Mouse (Mus musculus) heart, embryonic 10.5 days (tissue): ENCODE results near the gene Mrps23. TPM values are rescaled to one million over a fixed set of nuclear protein-coding genes. Genes with fewer than 3 reads are reported as not detected.
A peak's percentile ranks its signal among the peaks of the same experiment; 100 is the strongest.

Experiments
- DNase-seq: peaks from one replicate; pipeline ENCODE4 v3.0.0-alpha.2; 2017; ENCODE audit warnings: low spot score
- H3K27ac ChIP-seq: fragments of 300-500 bp; sonication (generic); 2 replicates; pipeline ENCODE4 v1.5.1; 2016; ENCODE audit warnings: mild to moderate bottlenecking
- H3K27me3 ChIP-seq: fragments of 300-500 bp; sonication (generic); 2 replicates; pipeline ENCODE4 v1.6.1; 2016; ENCODE audit warnings: mild to moderate bottlenecking; ENCODE audit not compliant: poor library complexity, insufficient read depth, severe bottlenecking
- H3K36me3 ChIP-seq: fragments of 300-500 bp; sonication (generic); 2 replicates; pipeline ENCODE4 v1.6.1; 2016; ENCODE audit warnings: mild to moderate bottlenecking, moderate library complexity
- H3K4me1 ChIP-seq: fragments of 300-500 bp; sonication (generic); 2 replicates; pipeline ENCODE4 v1.6.1; 2016; ENCODE audit warnings: mild to moderate bottlenecking
- H3K4me3 ChIP-seq: fragments of 300-500 bp; sonication (generic); 2 replicates; pipeline ENCODE4 v1.5.1; 2016; ENCODE audit warnings: mild to moderate bottlenecking, moderate library complexity
- H3K9me3 ChIP-seq: fragments of 300-500 bp; sonication (generic); 2 replicates; pipeline ENCODE4 v1.6.1; 2016; ENCODE audit warnings: mild to moderate bottlenecking, moderate library complexity
- WGBS: fragments of 180-500 bp; shearing (Covaris S2); methylation state at CpG from one replicate; pipeline ENCODE4 v1.1.7; 2016; 5-methylcytosine and 5-hydroxymethylcytosine counted together
- polyA plus RNA-seq: library from polyadenylated mRNA; unstranded; fragments of >200 nt; fragmentation: Nextera tagmentation; extraction: Ambion mirVana; gene quantifications from 2 replicates; pipeline ENCODE4 v1.2.1, GENCODE M21; 2016

Mrps23 gene
- 74.6 and 82.3 TPM in 2 replicates for polyA plus RNA-seq

DNA sequence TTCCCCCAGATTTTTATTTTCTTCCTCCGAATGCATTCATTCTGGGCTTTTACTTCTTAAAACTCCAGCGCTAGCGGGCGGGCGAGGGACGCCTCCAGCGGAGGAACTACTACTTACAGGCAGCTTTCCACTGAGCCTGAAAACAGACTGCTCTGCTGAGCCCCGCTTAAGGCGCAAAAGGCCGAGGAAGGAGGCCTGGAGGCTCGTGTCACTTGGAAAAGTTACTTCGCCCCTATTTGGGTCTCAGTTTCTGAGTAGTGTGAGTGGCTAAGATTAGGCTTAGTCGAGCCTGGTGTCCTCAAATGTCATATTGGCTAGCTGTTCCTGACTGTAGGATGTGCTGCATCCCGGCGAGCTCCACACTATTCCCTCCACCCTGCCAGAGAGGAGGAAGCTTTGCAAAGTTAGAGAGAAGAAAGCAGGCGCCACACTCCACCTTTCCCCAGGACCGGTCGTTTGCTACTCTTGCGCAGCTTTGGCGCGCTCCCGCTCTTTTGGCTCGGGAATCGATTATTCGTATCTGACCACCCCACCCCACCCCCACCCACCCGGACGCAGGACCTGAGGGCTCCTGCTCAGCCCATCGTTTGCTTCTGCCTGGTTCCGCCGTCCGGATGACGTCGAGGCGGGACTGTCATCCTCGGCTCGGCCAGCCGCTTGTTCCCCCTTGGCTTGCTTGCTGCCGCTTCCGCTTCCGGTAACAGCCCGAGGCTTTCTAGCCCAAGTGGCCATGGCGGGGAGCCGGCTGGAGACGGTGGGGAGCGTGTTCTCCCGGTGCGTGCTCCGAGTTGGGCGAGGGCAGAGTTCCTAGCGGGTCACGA is at the start of gene Mrps23:
TSS of gene Mrps23 (plus strand) at position 677 of the 821 bp plus-strand sequence.
- Histone ChIP-seq H3K27me3 (peaks cover 2% of the 10 kb centered on the region; the same call in 1 of the 2 replicates), H3K27ac (peak within 1 kb of the TSS; percentile 92), H3K9me3 (no peaks in the 10 kb centered on the region), H3K36me3 (peaks cover 22% of the 10 kb centered on the region), H3K4me1 (peaks cover 60% of the 10 kb centered on the region), H3K4me3 (peak within 1 kb of the TSS; percentile 76)
- under 1% methylated on average over 51 of the region's 51 CpGs for WGBS
- peak; percentile 98 for DNase-seq

DNA sequence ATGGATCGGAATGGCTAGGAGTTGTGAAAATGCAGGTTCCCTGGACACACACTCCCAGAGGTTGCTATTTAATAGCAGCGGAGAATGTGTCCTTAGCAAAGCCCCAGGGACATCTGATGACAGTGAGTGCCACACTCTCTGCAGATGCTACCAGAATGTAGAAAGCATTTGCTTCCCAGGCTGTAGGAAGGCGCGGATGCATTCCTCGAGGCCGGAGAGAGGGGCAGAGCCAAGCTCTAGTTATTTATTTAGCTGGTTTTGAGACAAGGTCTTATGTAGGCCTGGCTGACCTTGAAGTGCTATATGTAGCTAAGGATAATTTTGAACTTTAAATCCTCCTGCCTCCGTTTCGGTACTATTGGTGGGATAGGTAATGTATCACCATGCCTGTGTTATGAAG is 49.7 kb upstream of the Mrps23 start:
- no peaks in the 10 kb centered on the region for H3K27me3 ChIP-seq
- peaks cover 82% of the 10 kb centered on the region for H3K4me1 ChIP-seq
- no peaks in the 10 kb centered on the region for H3K36me3 ChIP-seq
- WGBS = 65% methylated on average over 8 of the region's 8 CpGs
- no peak overlapping the region for H3K4me3 ChIP-seq
- H3K9me3 ChIP-seq = no peaks in the 10 kb centered on the region
- no peak for DNase-seq
- H3K27ac ChIP-seq = peak overlapping the region; percentile 80; the same call in 1 of the 2 replicates

DNA sequence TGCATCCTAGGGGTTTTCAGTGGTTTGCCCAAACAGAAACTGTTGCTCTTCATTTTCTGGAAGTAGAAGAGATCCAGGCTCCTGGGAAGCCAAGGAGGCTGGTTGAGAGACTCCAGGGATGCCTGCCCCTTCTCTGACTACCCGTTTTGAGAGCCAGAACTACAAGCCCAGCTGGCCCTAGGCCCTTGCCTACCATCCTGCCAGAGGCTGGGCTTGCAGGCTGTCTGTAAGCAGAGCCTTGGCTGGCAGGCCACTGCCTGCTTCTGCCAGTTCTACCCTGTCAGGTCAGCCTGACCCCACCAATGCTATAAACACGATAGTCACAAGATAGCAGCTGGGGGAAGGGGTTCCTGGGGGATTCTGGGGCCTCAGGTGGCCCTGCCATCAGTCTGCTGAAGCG is 48.7 kb upstream of the Mrps23 start:
- H3K4me3 ChIP-seq = no peak overlapping the region
- WGBS = 62% methylated on average over 3 of the region's 3 CpGs
- H3K36me3 ChIP-seq = no peaks in the 10 kb centered on the region
- peaks cover 88% of the 10 kb centered on the region for H3K4me1 ChIP-seq
- H3K27ac ChIP-seq = peak overlapping the region; percentile 80
- H3K9me3 ChIP-seq = no peaks in the 10 kb centered on the region
- no peaks in the 10 kb centered on the region for H3K27me3 ChIP-seq
- no peak for DNase-seq

DNA sequence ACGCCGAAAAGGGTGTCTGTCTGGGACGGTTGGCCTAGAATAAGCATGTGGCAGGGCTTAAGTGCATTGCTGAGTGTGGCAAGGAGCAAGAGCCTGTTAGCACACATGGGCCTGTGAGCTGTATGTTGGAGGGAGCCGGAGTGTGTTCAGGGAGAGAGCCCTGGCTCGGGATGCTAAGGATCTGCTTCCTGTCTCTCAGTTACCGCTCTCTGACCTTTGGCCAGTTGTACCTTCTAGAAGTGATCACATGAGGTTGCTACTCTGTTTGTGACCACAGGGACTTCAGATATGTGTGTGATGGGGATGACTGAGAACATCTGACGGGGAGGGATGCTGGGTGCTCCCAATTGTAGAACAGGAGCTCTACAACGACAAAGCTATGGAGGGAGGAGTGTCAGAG is 48.2 kb upstream of the Mrps23 start:
- Histone ChIP-seq H3K9me3 (no peaks in the 10 kb centered on the region), H3K4me1 (peaks cover 89% of the 10 kb centered on the region), H3K27ac (peak overlapping the region; percentile 80), H3K36me3 (no peaks in the 10 kb centered on the region), H3K27me3 (no peaks in the 10 kb centered on the region), H3K4me3 (no peak overlapping the region)
- 51% methylated on average over 8 of the region's 8 CpGs for WGBS
- no peak for DNase-seq

DNA sequence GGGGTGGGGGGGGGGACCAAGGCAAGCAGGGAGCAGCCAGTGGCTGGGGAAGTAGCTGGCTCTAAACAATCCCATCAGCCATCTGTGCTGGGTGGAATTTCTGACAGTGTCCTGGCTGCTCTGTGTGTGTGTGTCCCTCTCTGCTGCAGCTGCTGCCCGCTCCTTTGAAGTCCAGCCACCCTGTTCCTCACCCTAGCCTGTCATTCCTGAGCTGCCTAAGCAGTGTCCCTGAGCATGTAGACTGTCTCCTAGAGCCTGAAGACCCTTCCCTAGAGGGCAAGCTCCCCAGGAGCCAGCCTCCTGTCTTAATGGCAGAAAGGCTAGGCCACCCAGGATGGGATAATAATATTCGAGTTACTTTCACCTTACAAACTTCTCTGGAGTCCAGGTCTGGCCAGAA is 47.8 kb upstream of the Mrps23 start:
- peaks cover 89% of the 10 kb centered on the region for H3K4me1 ChIP-seq
- no peaks in the 10 kb centered on the region for H3K9me3 ChIP-seq
- H3K27me3 ChIP-seq = no peaks in the 10 kb centered on the region
- peak overlapping the region; percentile 80 for H3K27ac ChIP-seq
- no peak overlapping the region for H3K4me3 ChIP-seq
- WGBS = 37% methylated on average over 2 of the region's 2 CpGs
- no peaks in the 10 kb centered on the region for H3K36me3 ChIP-seq
- no peak for DNase-seq

DNA sequence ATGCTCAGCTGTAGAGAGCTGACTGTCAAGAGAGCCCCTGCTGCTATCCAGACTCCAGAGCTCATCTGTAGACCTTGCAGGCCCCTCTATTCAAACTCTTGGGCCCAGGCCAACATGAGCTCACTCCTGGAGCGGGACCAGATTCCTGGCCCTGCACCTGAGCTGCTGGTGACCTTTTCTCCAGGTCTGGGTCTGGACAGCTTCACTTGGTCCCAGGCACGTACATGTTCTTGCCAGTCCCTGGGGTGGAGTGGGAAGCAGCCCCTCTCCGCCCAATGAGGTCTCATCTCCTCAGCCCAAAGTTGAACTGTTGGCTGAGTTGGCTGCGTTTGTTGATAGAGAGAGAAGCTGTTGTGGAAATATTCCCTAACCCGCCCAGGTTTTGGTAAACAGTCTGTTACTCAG is 45.3 kb upstream of the Mrps23 start:
- WGBS = 62% methylated on average over 5 of the region's 5 CpGs
- no peak for DNase-seq
- peaks cover 90% of the 10 kb centered on the region for H3K4me1 ChIP-seq

DNA sequence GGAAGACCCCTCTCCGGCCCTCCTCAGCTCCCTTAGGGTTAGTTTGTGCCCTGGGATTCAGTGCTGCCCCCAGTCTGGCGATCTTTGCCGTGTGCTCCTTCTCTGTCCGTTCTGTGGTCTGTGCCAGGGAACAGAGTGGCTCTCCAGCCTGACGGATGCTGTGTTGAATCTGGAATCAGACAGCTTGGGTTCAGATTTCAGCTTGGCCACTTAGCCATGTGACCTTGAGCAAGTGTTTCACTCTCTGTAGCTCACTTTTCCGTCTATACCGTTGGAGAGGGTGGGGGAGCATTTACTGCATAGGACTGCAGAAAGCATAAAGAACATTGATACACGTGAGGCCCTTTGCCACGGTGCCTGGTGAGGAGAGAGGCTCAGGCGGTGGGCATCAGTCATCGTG is 44.8 kb upstream of the Mrps23 start:
- no peaks in the 10 kb centered on the region for H3K27me3 ChIP-seq
- no peaks in the 10 kb centered on the region for H3K9me3 ChIP-seq
- DNase-seq = no peak
- no peaks in the 10 kb centered on the region for H3K36me3 ChIP-seq
- no peak overlapping the region for H3K4me3 ChIP-seq
- peak overlapping the region; percentile 89 for H3K27ac ChIP-seq
- 64% methylated on average over 11 of the region's 11 CpGs for WGBS
- peaks cover 88% of the 10 kb centered on the region for H3K4me1 ChIP-seq

More for the DNA sequence above, 45.3 kb upstream of the Mrps23 start:
- H3K27ac ChIP-seq = peak overlapping the region; percentile 89
- H3K36me3 ChIP-seq = no peaks in the 10 kb centered on the region
- H3K9me3 ChIP-seq = no peaks in the 10 kb centered on the region
- no peak overlapping the region for H3K4me3 ChIP-seq
- H3K27me3 ChIP-seq = no peaks in the 10 kb centered on the region

DNA sequence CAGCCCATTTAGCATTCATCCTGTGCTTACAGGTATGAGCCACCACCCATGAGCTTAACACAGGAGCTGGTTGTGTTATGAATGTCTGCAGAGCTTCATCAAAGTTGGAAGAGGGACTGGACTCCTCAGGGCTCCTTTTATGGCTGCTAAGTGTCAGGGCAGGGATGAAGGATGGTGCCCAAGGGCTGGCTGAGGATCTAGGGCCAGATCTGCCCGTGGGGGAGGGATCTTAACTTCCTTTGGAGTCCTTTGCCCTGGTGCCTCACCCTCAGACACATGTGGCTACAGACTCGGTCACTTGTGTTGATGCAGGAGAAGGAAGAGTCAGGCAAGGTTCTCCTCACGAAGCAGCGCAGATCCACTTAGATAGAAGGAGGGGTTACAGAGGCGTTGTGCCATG is 43.9 kb upstream of the Mrps23 start:
- H3K9me3 ChIP-seq = no peaks in the 10 kb centered on the region
- 61% methylated on average over 5 of the region's 5 CpGs for WGBS
- DNase-seq = no peak
- peak overlapping the region; percentile 89 for H3K27ac ChIP-seq
- H3K36me3 ChIP-seq = no peaks in the 10 kb centered on the region
- peak overlapping the region; percentile 62; the same call in 1 of the 2 replicates for H3K4me3 ChIP-seq
- H3K4me1 ChIP-seq = peaks cover 88% of the 10 kb centered on the region
- no peaks in the 10 kb centered on the region for H3K27me3 ChIP-seq

DNA sequence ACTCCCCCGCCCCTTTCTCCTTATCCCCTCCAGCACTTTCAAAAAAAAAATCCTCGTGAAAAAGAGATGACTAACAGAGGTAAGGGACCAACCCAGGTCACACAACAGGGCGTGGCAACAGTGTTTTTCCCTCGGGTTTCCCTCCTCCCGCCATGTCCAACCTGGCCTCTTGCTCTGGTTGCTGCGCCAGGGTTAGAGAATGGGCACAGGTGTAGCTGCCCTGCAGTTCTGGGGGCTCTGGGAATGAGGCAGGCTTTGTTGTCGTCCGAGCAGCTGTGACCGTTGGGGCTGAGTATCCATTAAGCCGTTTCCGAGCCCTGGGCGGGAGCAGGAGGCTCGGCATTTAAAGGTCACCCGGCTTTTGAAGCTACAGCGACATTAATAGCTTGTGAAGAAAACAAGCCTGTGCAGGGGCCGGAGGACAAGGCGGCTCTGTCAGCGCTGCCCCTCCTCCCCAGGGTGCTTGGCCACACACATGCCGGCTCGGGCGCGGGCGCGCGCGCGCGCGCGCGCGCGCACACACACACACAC is 43.1 kb upstream of the Mrps23 start:
- Histone ChIP-seq H3K36me3 (no peaks in the 10 kb centered on the region), H3K27me3 (no peaks in the 10 kb centered on the region), H3K4me3 (peak overlapping the region; percentile 62), H3K4me1 (peaks cover 88% of the 10 kb centered on the region), H3K9me3 (no peaks in the 10 kb centered on the region), H3K27ac (peak overlapping the region; percentile 89)
- under 1% methylated on average over 24 of the region's 33 CpGs for WGBS
- peak; percentile 87 for DNase-seq

DNA sequence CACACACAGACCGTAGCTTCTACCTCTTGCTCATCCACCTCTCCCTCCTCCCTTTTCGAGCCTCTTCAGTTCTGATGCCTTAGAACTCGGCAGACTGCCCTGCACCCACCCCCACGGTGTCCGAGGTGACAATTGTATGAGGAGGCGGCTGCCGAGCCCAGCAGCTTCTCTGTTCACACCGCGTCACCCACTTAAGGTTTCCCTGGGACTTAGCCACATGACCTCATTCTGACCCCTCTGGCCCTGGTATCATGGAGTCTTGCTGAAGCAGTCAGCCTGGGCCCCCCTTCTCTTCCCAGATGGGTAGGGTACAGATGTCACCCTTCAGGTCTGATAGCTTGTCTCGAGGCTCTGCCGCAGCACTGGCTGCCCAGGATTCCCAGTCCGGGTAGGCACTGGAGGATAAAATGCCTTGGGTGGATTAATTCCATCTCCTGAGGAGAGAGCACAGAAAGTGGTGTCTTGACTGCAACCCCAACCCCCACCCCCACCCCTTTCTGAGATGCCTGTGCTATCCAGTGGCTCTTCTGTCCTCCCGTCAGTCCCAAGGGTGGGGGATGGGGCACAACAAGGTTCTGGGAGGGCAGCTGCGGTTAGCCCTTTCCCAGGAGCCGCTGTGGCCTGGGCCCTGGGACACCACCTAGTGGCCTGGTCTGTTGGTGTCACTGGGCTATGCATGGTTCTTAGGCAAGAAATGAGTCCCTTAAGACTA is 42.4 kb upstream of the Mrps23 start:
- Histone ChIP-seq H3K9me3 (no peaks in the 10 kb centered on the region), H3K36me3 (no peaks in the 10 kb centered on the region), H3K27ac (peak overlapping the region; percentile 89), H3K4me3 (peak overlapping the region; percentile 62), H3K4me1 (peaks cover 86% of the 10 kb centered on the region), H3K27me3 (no peaks in the 10 kb centered on the region)
- DNase-seq = peak; percentile 94
- WGBS = under 1% methylated on average over 13 of the region's 15 CpGs

DNA sequence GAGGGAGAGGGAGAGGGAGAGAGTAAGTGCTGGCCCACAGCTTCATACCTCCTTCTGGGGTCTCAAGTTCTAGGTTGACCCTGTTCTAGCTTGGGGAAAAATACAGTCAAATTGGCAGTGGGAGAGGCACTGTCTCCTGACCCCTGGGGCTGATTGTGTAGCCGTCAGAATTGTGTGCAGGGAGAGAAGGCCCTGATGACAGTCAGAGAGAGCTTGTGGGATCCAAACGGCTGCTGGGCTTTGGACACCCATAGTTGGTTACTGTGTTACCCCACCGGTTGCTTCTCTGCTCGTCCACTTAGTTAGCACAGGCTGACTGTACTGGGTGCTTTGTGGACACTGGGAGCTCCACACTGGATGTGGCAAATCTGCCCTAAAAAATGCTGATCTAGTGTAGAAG is 41.4 kb upstream of the Mrps23 start:
- no peak for DNase-seq
- H3K4me1 ChIP-seq = peaks cover 79% of the 10 kb centered on the region
- H3K36me3 ChIP-seq = no peaks in the 10 kb centered on the region
- 57% methylated on average over 4 of the region's 4 CpGs for WGBS
- H3K9me3 ChIP-seq = no peaks in the 10 kb centered on the region
- H3K4me3 ChIP-seq = no peak overlapping the region
- peaks cover 2% of the 10 kb centered on the region for H3K27me3 ChIP-seq
- H3K27ac ChIP-seq = peak overlapping the region; percentile 70; the same call in 1 of the 2 replicates

DNA sequence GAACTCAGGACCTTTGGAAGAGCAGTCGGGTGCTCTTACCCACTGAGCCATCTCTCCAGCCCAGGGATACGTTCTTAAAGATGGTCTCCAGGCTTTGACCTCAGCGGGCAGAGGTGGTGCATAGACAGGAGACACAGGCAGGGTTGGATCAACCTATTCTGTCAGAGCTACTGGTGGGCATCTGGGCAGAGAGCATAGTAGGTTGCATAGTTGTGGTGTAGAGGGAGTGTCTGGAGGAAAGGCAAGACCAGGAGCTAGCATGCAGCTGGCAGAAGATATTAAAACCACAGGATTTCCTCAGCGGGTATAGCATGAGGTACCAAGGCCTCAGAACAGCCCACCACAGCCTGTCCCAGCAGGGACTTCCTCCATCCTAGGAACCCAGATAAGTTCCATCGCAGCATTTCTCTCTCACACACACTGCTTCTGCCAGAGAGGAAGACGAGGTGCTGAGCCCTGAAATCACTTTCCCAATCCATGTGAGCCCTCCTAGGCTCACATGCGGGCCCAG is 39.9 kb upstream of the Mrps23 start:
- no peaks in the 10 kb centered on the region for H3K9me3 ChIP-seq
- no peak for DNase-seq
- H3K27me3 ChIP-seq = peaks cover 17% of the 10 kb centered on the region
- no peaks in the 10 kb centered on the region for H3K36me3 ChIP-seq
- no peak overlapping the region for H3K4me3 ChIP-seq
- peaks cover 77% of the 10 kb centered on the region for H3K4me1 ChIP-seq
- peak overlapping the region; percentile 90 for H3K27ac ChIP-seq
- WGBS = 68% methylated on average over 7 of the region's 7 CpGs
